Mouse (Mus musculus): ENCODE results near the gene Nf2. TPM values are rescaled to one million over a fixed set of nuclear protein-coding genes. Genes with fewer than 3 reads are reported as not detected.
"Not testable (repeated sequence)": the region's sequence is repeated elsewhere in the genome, so short reads cannot be mapped to it uniquely, and the experiment has no call there.

The Nf2 gene
- polyA plus RNA-seq, 1 experiment from 2014 or later, result 58.6 TPM

- Histone ChIP-seq H3K27me3 (ENCODE audit: insufficient read depth, poor library complexity, severe bottlenecking) (no peaks in the 10 kb centered on the region), H3K9me3 (no peaks in the 10 kb centered on the region), H3K4me3 (no peak overlapping the region), H3K27ac (no peak overlapping the region), H3K36me3 (0 out of 2 replicates have a peak, but pooled peaks cover 6% of the 10 kb centered on the region), H3K4me1 (replicated peaks) (no peaks in the 10 kb centered on the region)
- 82% methylated on average over 2 of the region's 2 CpGs for WGBS
- DNase-seq (ENCODE audit: low spot score), result no peak
Measured at GRCm38 (mm10) chr11:4827916-4828315, 21.4 kb downstream of the Nf2 start.

GRCm38 (mm10) chr11:4827340-4827739 lies 22.0 kb downstream of the Nf2 start:
- Histone ChIP-seq H3K27ac (no peak overlapping the region), H3K4me3 (no peak overlapping the region), H3K4me1 (replicated peaks) (no peaks in the 10 kb centered on the region), H3K27me3 (ENCODE audit: insufficient read depth, poor library complexity, severe bottlenecking) (no peaks in the 10 kb centered on the region), H3K9me3 (no peaks in the 10 kb centered on the region), H3K36me3 (0 out of 2 replicates have a peak, but pooled peaks cover 6% of the 10 kb centered on the region)
- no peak for DNase-seq (ENCODE audit: low spot score)

- no peak overlapping the region for H3K27ac ChIP-seq
- H3K27me3 ChIP-seq (ENCODE audit: insufficient read depth, poor library complexity, severe bottlenecking), result no peaks in the 10 kb centered on the region
- 0 out of 2 replicates have a peak, but pooled peaks cover 6% of the 10 kb centered on the region for H3K36me3 ChIP-seq
- H3K9me3 ChIP-seq, result no peaks in the 10 kb centered on the region
- DNase-seq (ENCODE audit: low spot score), result no peak
- peaks cover 7% of the 10 kb centered on the region for H3K4me1 ChIP-seq (replicated peaks)
- H3K4me3 ChIP-seq, result no peak overlapping the region
- 91% methylated on average over 3 of the region's 3 CpGs for WGBS
Measured at GRCm38 (mm10) chr11:4826152-4826778, 23.1 kb downstream of the Nf2 start.

DNA sequence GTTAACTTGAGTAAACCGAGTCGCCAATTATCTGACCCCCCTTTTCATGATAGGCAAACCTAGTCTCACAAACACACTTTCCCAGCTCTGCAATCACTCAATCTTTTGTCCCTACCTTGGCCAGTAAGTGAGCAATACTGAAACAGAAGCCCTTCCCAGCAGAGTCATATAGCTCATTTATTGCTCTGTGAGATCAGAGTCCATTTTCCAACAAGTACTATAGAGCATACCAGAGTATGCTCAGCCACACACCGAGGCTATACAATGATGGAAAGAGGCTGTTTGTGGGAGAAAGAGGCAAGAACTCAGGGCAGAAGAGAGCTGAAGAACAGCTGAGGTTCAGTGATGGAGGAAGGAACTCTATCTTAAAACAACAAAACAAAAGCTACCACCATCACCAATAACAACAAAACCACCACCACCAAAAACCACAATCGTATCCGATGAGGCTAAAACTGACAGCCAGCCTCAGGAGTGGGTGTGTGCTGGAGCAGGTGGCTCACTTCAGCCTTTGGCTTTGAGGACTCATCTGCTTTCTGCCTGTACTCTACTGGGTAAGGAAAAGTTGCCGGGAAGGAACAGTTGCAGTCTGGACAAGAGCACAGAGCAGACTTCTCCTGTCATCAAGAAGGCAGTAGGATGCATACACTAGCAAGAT lies 25.6 kb downstream of the Nf2 start:
- H3K27ac ChIP-seq, result no peak overlapping the region
- H3K9me3 ChIP-seq, result no peaks in the 10 kb centered on the region
- no peak for DNase-seq (ENCODE audit: low spot score)
- 94% methylated on average over 6 of the region's 6 CpGs for WGBS
- no peak overlapping the region for H3K4me3 ChIP-seq
- H3K27me3 ChIP-seq (ENCODE audit: insufficient read depth, poor library complexity, severe bottlenecking), result no peaks in the 10 kb centered on the region
- peaks cover 7% of the 10 kb centered on the region for H3K4me1 ChIP-seq (replicated peaks)
- no peaks in the 10 kb centered on the region for H3K36me3 ChIP-seq

GRCm38 (mm10) chr11:4822446-4822842 lies 26.9 kb downstream of the Nf2 start:
- H3K4me3 ChIP-seq; H3K27me3 ChIP-seq (ENCODE audit: insufficient read depth, poor library complexity, severe bottlenecking); H3K27ac ChIP-seq; H3K36me3 ChIP-seq; H3K4me1 ChIP-seq (replicated peaks); DNase-seq (ENCODE audit: low spot score); H3K9me3 ChIP-seq: not testable (repeated sequence)
- WGBS, result 93% methylated on average over 4 of the region's 4 CpGs

DNA sequence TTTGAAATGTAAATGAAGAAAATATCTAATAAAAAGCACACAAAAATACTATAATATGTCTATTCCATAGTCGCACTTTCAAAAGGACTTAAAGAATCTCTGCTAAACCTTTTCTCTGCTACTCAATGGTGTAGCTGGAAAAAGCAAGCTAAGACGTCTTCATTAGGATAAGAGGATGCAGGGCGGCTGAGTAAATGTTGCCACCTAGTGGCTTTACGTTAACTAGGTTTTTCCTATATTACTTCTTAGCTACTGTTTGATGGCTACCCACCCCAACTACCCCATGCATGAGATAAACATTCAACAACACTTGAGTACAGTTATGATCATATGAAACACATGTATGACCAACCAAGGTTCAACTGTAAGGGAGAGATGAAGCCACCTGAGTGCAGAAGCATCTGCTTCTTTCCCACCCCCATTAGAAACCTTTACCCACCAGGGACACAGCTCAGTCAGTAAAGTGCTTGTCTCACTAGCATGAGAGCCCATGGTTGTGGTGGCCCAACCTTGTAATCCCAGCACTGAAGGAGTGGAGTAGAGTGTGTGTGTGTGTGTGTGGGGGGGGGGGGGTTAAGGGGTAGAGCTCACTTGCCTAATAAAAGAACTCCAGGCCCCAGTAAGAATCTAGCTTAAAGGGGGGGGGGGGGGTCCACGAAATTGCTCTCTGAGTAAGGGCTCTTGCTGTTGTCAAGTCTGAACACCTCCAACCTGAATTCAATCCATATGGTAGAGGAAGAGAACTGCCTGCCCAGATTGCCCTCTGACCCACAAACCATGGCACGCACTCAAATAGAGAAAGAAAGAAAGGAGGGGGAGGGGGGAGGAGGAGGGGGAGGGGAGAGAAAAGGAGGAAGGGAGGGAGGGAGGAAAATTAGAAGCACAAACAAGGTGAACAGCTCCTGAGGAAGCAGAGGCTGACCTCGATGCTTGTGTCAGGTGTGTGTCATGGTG lies 27.6 kb downstream of the Nf2 start:
- no peaks in the 10 kb centered on the region for H3K27me3 ChIP-seq (ENCODE audit: insufficient read depth, poor library complexity, severe bottlenecking)
- 44% methylated on average over 7 of the region's 7 CpGs for WGBS
- H3K36me3 ChIP-seq, result peaks cover 6% of the 10 kb centered on the region; the same call in 1 of the 2 replicates
- H3K27ac ChIP-seq, result no peak overlapping the region
- no peak overlapping the region for H3K4me3 ChIP-seq
- H3K4me1 ChIP-seq (replicated peaks), result peaks cover 7% of the 10 kb centered on the region
- DNase-seq (ENCODE audit: low spot score), result peak; percentile 3
- H3K9me3 ChIP-seq, result no peaks in the 10 kb centered on the region

GRCm38 (mm10) chr11:4814507-4815450 lies 34.6 kb downstream of the Nf2 start:
- no peak for DNase-seq (ENCODE audit: low spot score)
- Histone ChIP-seq H3K4me1 (replicated peaks) (no peaks in the 10 kb centered on the region), H3K9me3 (no peaks in the 10 kb centered on the region), H3K4me3 (no peak overlapping the region), H3K27ac (no peak overlapping the region), H3K27me3 (ENCODE audit: insufficient read depth, poor library complexity, severe bottlenecking) (no peaks in the 10 kb centered on the region), H3K36me3 (peaks cover 29% of the 10 kb centered on the region)
- 87% methylated on average over 7 of the region's 7 CpGs for WGBS

DNA sequence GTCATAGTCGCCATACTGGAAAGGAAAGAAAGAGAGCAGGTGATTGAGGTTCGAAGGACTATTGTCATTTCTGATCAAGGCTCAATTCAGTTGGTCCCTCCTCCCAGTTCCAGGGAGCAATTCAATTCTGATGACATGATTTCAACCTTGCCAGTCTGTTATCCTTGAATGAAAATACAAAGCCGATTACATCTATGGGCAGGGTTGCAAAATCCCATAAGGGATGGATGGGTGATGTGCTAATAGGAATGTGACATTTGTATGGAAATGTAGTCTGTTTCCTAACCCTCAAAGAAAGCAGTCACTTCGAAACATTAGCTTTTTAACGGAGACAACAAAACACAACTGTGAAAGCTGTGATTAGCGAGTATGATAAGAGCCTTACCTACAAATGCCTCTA lies 41.0 kb downstream of the Nf2 start:
- Histone ChIP-seq H3K36me3 (peaks cover 34% of the 10 kb centered on the region), H3K27me3 (ENCODE audit: insufficient read depth, poor library complexity, severe bottlenecking) (no peaks in the 10 kb centered on the region), H3K4me3 (no peak overlapping the region), H3K27ac (no peak overlapping the region), H3K9me3 (no peaks in the 10 kb centered on the region), H3K4me1 (replicated peaks) (no peaks in the 10 kb centered on the region; the same call in 1 of the 2 replicates)
- DNase-seq (ENCODE audit: low spot score), result no peak
- WGBS, result 90% methylated on average over 6 of the region's 6 CpGs

DNA sequence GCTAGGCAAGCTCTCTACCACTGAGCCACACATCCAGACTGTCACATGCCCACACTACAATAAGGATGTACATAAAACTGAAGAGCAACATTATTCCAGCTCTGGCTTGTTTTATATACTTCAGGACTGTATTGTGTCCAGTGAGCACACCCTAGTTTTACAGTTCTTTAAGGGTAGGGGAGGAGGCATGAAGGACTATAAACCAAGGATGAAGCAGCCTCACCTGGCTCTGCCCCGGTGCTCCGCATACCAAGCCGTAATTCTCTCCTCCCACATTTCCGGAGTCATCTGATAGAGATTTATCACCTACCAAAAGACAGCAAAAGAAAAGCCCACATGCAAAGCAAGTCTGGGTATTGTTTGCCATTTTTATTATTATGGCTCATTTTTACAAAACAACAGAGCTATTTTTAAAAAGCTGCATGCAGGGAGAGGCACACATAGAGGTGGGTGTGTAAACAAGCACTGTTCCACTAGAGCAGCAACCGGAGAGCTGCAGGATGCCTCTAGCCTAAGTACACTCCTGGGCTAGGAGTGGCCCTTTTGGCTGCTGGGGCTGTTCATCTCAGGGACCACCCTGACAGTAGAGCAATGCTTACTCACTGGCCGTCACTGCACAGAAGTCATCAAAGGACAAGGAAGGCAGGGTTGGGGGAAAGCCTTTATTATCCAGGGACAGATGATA lies 43.2 kb downstream of the Nf2 start:
- Histone ChIP-seq H3K36me3 (peaks cover 43% of the 10 kb centered on the region), H3K27me3 (ENCODE audit: insufficient read depth, poor library complexity, severe bottlenecking) (no peaks in the 10 kb centered on the region), H3K4me1 (replicated peaks) (no peaks in the 10 kb centered on the region; the same call in 1 of the 2 replicates), H3K9me3 (no peaks in the 10 kb centered on the region), H3K4me3 (no peak overlapping the region), H3K27ac (no peak overlapping the region)
- no peak for DNase-seq (ENCODE audit: low spot score)
- WGBS, result 88% methylated on average over 6 of the region's 6 CpGs

DNA sequence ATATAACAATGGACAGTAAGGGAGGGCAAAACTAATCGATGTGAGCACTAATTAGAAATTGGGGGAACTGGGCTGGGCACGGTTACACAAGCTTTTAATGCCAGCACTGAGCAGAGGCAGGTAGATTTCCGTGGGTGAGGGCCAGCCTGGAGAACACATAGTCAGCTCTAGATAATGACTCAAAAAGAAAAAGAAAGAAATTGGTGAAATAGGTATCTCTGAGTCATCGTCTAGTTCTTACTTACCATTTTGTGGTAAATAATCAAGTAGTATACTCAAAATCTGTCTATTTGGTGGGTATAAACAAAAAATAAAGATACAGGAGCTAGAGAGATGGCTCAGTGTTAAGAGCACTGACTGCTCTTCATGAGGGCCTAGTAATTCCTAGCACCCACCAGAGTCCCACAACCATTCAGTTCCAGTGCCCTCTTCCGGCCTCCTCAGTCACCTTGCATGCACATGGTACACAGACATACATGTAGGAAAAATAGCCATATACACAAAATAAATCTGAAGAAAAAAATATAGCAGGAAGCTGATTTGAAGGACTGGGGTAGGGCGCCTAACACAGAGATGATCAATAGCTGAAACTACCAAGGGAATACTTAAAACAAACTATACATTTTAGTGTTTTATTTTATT lies 44.3 kb downstream of the Nf2 start:
- no peak for DNase-seq (ENCODE audit: low spot score)
- H3K4me1 ChIP-seq (replicated peaks), result no peaks in the 10 kb centered on the region; the same call in 1 of the 2 replicates
- H3K27me3 ChIP-seq (ENCODE audit: insufficient read depth, poor library complexity, severe bottlenecking), result no peaks in the 10 kb centered on the region
- no peak overlapping the region for H3K4me3 ChIP-seq
- WGBS, result 92% methylated on average over 6 of the region's 6 CpGs
- no peaks in the 10 kb centered on the region for H3K9me3 ChIP-seq
- no peak overlapping the region for H3K27ac ChIP-seq
- peaks cover 47% of the 10 kb centered on the region for H3K36me3 ChIP-seq

- WGBS, result 56% methylated on average over 7 of the region's 7 CpGs
- no peak for DNase-seq (ENCODE audit: low spot score)
- Histone ChIP-seq H3K9me3 (no peaks in the 10 kb centered on the region), H3K36me3 (peaks cover 53% of the 10 kb centered on the region), H3K4me1 (replicated peaks) (no peaks in the 10 kb centered on the region; the same call in 1 of the 2 replicates), H3K27me3 (ENCODE audit: insufficient read depth, poor library complexity, severe bottlenecking) (no peaks in the 10 kb centered on the region), H3K4me3 (no peak overlapping the region), H3K27ac (no peak overlapping the region)
Measured at GRCm38 (mm10) chr11:4803951-4804350, 45.4 kb downstream of the Nf2 start.
